Mouse (Mus musculus): Measurements from ENCODE around the gene Akap2. TPM values are rescaled to one million over a fixed set of nuclear protein-coding genes. Genes with fewer than 3 reads are reported as not detected.

Gene Akap2
- polyA plus RNA-seq, 1 experiment from 2014 or later, result 5.6 TPM

GRCm38 (mm10) chr4:57861166-57861565 is 143.7 kb downstream of the Akap2 start:
- ATAC-seq (replicated peaks; ENCODE audit: low FRiP score) (no peak), DNase-seq (ENCODE audit: low spot score) (no peak)
- Histone ChIP-seq H3K9me3 (ENCODE audit: control insufficient read depth, low read length) (no peaks in the 10 kb centered on the region), H3K36me3 (ENCODE audit: control insufficient read depth, insufficient read depth, low read length) (peaks cover 3% of the 10 kb centered on the region; the same call in 1 of the 2 replicates), H3K4me3 (ENCODE audit: low read depth, low read length) (no peak overlapping the region), H3K27me3 (replicated peaks; ENCODE audit: control insufficient read depth, insufficient read depth, low read length) (no peaks in the 10 kb centered on the region), H3K4me1 (replicated peaks; ENCODE audit: control insufficient read depth, insufficient read depth, low read length) (no peaks in the 10 kb centered on the region), H3K4me2 (no peak overlapping the region), H3K27ac (ENCODE audit: low read depth, low read length) (no peak overlapping the region), H3K9ac (ENCODE audit: low read depth, low read length) (no peak overlapping the region)
- 71% methylated on average over 6 of the region's 6 CpGs for WGBS

- H3K4me1 ChIP-seq (replicated peaks; ENCODE audit: control insufficient read depth, insufficient read depth, low read length), result no peaks in the 10 kb centered on the region
- no peak for DNase-seq (ENCODE audit: low spot score)
Observed at GRCm38 (mm10) chr4:57861856-57862255, 144.4 kb downstream of the Akap2 start.

GRCm38 (mm10) chr4:57862269-57862986 is 145.0 kb downstream of the Akap2 start:
- Histone ChIP-seq H3K4me1 (replicated peaks; ENCODE audit: control insufficient read depth, insufficient read depth, low read length) (no peaks in the 10 kb centered on the region), H3K9ac (ENCODE audit: low read depth, low read length) (no peak overlapping the region), H3K27ac (ENCODE audit: low read depth, low read length) (no peak overlapping the region), H3K9me3 (ENCODE audit: control insufficient read depth, low read length) (no peaks in the 10 kb centered on the region), H3K4me2 (no peak overlapping the region), H3K36me3 (ENCODE audit: control insufficient read depth, insufficient read depth, low read length) (no peaks in the 10 kb centered on the region), H3K27me3 (replicated peaks; ENCODE audit: control insufficient read depth, insufficient read depth, low read length) (no peaks in the 10 kb centered on the region), H3K4me3 (ENCODE audit: low read depth, low read length) (no peak overlapping the region)
- WGBS, result 83% methylated on average over 9 of the region's 9 CpGs
- DNase-seq (ENCODE audit: low spot score), result no peak
- no peak for ATAC-seq (replicated peaks; ENCODE audit: low FRiP score)

More at GRCm38 (mm10) chr4:57861856-57862255, 144.4 kb downstream of the Akap2 start:
- H3K4me2 ChIP-seq, result no peak overlapping the region
- WGBS, result 64% methylated on average over 8 of the region's 8 CpGs
- no peak overlapping the region for H3K4me3 ChIP-seq (ENCODE audit: low read depth, low read length)
- ATAC-seq (replicated peaks; ENCODE audit: low FRiP score), result no peak
- no peak overlapping the region for H3K9ac ChIP-seq (ENCODE audit: low read depth, low read length)
- H3K36me3 ChIP-seq (ENCODE audit: control insufficient read depth, insufficient read depth, low read length), result peaks cover 2% of the 10 kb centered on the region; the same call in 1 of the 2 replicates
- no peaks in the 10 kb centered on the region for H3K9me3 ChIP-seq (ENCODE audit: control insufficient read depth, low read length)
- no peaks in the 10 kb centered on the region for H3K27me3 ChIP-seq (replicated peaks; ENCODE audit: control insufficient read depth, insufficient read depth, low read length)
- H3K27ac ChIP-seq (ENCODE audit: low read depth, low read length), result no peak overlapping the region

GRCm38 (mm10) chr4:57866088-57866487 is 148.6 kb downstream of the Akap2 start:
- H3K4me1 ChIP-seq (replicated peaks; ENCODE audit: control insufficient read depth, insufficient read depth, low read length), result no peaks in the 10 kb centered on the region
- DNase-seq (ENCODE audit: low spot score), result no peak
- no peak overlapping the region for H3K4me3 ChIP-seq (ENCODE audit: low read depth, low read length)
- H3K36me3 ChIP-seq (ENCODE audit: control insufficient read depth, insufficient read depth, low read length), result no peaks in the 10 kb centered on the region
- WGBS, result 26% methylated on average over 2 of the region's 2 CpGs
- H3K27me3 ChIP-seq (replicated peaks; ENCODE audit: control insufficient read depth, insufficient read depth, low read length), result no peaks in the 10 kb centered on the region
- no peak overlapping the region for H3K27ac ChIP-seq (ENCODE audit: low read depth, low read length)
- H3K9me3 ChIP-seq (ENCODE audit: control insufficient read depth, low read length), result no peaks in the 10 kb centered on the region
- H3K4me2 ChIP-seq, result no peak overlapping the region
- no peak for ATAC-seq (replicated peaks; ENCODE audit: low FRiP score)
- no peak overlapping the region for H3K9ac ChIP-seq (ENCODE audit: low read depth, low read length)

- no peaks in the 10 kb centered on the region for H3K27me3 ChIP-seq (replicated peaks; ENCODE audit: control insufficient read depth, insufficient read depth, low read length)
- 67% methylated on average over 9 of the region's 9 CpGs for WGBS
- no peak overlapping the region for H3K4me3 ChIP-seq (ENCODE audit: low read depth, low read length)
- no peaks in the 10 kb centered on the region for H3K36me3 ChIP-seq (ENCODE audit: control insufficient read depth, insufficient read depth, low read length)
- H3K4me2 ChIP-seq, result no peak overlapping the region
- no peaks in the 10 kb centered on the region for H3K9me3 ChIP-seq (ENCODE audit: control insufficient read depth, low read length)
- DNase-seq (ENCODE audit: low spot score), result no peak
- no peaks in the 10 kb centered on the region for H3K4me1 ChIP-seq (replicated peaks; ENCODE audit: control insufficient read depth, insufficient read depth, low read length)
- no peak for ATAC-seq (replicated peaks; ENCODE audit: low FRiP score)
- H3K9ac ChIP-seq (ENCODE audit: low read depth, low read length), result no peak overlapping the region
- H3K27ac ChIP-seq (ENCODE audit: low read depth, low read length), result no peak overlapping the region
Observed at GRCm38 (mm10) chr4:57866990-57867389, 149.5 kb downstream of the Akap2 start.

GRCm38 (mm10) chr4:57867454-57867853 is 150.0 kb downstream of the Akap2 start:
- Histone ChIP-seq H3K36me3 (ENCODE audit: control insufficient read depth, insufficient read depth, low read length) (no peaks in the 10 kb centered on the region), H3K9ac (ENCODE audit: low read depth, low read length) (no peak overlapping the region), H3K9me3 (ENCODE audit: control insufficient read depth, low read length) (no peaks in the 10 kb centered on the region), H3K4me3 (ENCODE audit: low read depth, low read length) (no peak overlapping the region), H3K27ac (ENCODE audit: low read depth, low read length) (no peak overlapping the region), H3K4me1 (replicated peaks; ENCODE audit: control insufficient read depth, insufficient read depth, low read length) (no peaks in the 10 kb centered on the region), H3K27me3 (replicated peaks; ENCODE audit: control insufficient read depth, insufficient read depth, low read length) (no peaks in the 10 kb centered on the region), H3K4me2 (no peak overlapping the region)
- DNase-seq (ENCODE audit: low spot score) (no peak), ATAC-seq (replicated peaks; ENCODE audit: low FRiP score) (no peak)
- WGBS, result 49% methylated on average over 10 of the region's 10 CpGs

GRCm38 (mm10) chr4:57879137-57879536 is 161.7 kb downstream of the Akap2 start:
- Histone ChIP-seq H3K27ac (ENCODE audit: low read depth, low read length) (no peak overlapping the region), H3K27me3 (replicated peaks; ENCODE audit: control insufficient read depth, insufficient read depth, low read length) (no peaks in the 10 kb centered on the region), H3K4me2 (no peak overlapping the region), H3K36me3 (ENCODE audit: control insufficient read depth, insufficient read depth, low read length) (no peaks in the 10 kb centered on the region), H3K9ac (ENCODE audit: low read depth, low read length) (no peak overlapping the region), H3K9me3 (ENCODE audit: control insufficient read depth, low read length) (no peaks in the 10 kb centered on the region), H3K4me1 (replicated peaks; ENCODE audit: control insufficient read depth, insufficient read depth, low read length) (no peaks in the 10 kb centered on the region), H3K4me3 (ENCODE audit: low read depth, low read length) (no peak overlapping the region)
- ATAC-seq (replicated peaks; ENCODE audit: low FRiP score), result no peak
- no peak for DNase-seq (ENCODE audit: low spot score)
- 81% methylated on average over 5 of the region's 5 CpGs for WGBS

- ATAC-seq (replicated peaks; ENCODE audit: low FRiP score), result no peak
- Histone ChIP-seq H3K4me1 (replicated peaks; ENCODE audit: control insufficient read depth, insufficient read depth, low read length) (no peaks in the 10 kb centered on the region), H3K9ac (ENCODE audit: low read depth, low read length) (no peak overlapping the region), H3K4me3 (ENCODE audit: low read depth, low read length) (no peak overlapping the region), H3K9me3 (ENCODE audit: control insufficient read depth, low read length) (no peaks in the 10 kb centered on the region), H3K27ac (ENCODE audit: low read depth, low read length) (no peak overlapping the region), H3K4me2 (no peak overlapping the region), H3K36me3 (ENCODE audit: control insufficient read depth, insufficient read depth, low read length) (no peaks in the 10 kb centered on the region), H3K27me3 (replicated peaks; ENCODE audit: control insufficient read depth, insufficient read depth, low read length) (no peaks in the 10 kb centered on the region)
- WGBS, result 13% methylated on average over 6 of the region's 6 CpGs
- peak; percentile 58 for DNase-seq (ENCODE audit: low spot score)
Observed at GRCm38 (mm10) chr4:57879804-57880357, 162.4 kb downstream of the Akap2 start.

Data from liver, embryonic 11.5 days (tissue).